Mouse (Mus musculus) right cerebral cortex, postnatal 4 days (tissue): ENCODE data around the gene Olfr1276.

Source experiments
- DNase-seq: peaks from one replicate; pipeline ENCODE4 v3.0.0-alpha.2; 2022

The Olfr1276 gene

GRCm38 (mm10) chr2:111254216-111254615 is at the start of gene Olfr1276:
Olfr1276 (plus strand) TSS chr2:111254516.
- no peak for DNase-seq

- DNase-seq = no peak
Observed at GRCm38 (mm10) chr2:111229502-111229901, 24.8 kb upstream of the Olfr1276 start, which contains the start of gene 4930430A15Rik. 4930430A15Rik (minus strand) TSS chr2:111229602.

- DNase-seq = no peak
Observed at GRCm38 (mm10) chr2:111235186-111235585, 19.1 kb upstream of the Olfr1276 start, which contains the start of gene Olfr1275. Olfr1275 (minus strand) TSS chr2:111235286.

GRCm38 (mm10) chr2:111274006-111274405 is 19.7 kb downstream of the Olfr1276 start, which contains the start of gene Olfr1277:
Olfr1277 (minus strand) TSS chr2:111274106.
- DNase-seq = no peak

- DNase-seq = no peak
Observed at GRCm38 (mm10) chr2:111289836-111290235, 35.5 kb downstream of the Olfr1276 start, which contains the start of gene Olfr1278. Olfr1278 (plus strand) TSS chr2:111290136.

- DNase-seq = no peak
Observed at GRCm38 (mm10) chr2:111298541-111298940, 44.2 kb downstream of the Olfr1276 start.

GRCm38 (mm10) chr2:111300374-111300773 is 46.1 kb downstream of the Olfr1276 start, which contains the start of gene Olfr1279:
Olfr1279 (plus strand) TSS chr2:111300635.
- no peak for DNase-seq
